Mouse (Mus musculus): ENCODE results near the gene Arel1. TPM values are rescaled to one million over a fixed set of nuclear protein-coding genes. Genes with fewer than 3 reads are reported as not detected.
A peak's percentile ranks its signal among the peaks of the same experiment; 100 is the strongest.

Arel1 gene
- polyA plus RNA-seq, 1 experiment from 2014 or later, result 31.3 TPM

DNA sequence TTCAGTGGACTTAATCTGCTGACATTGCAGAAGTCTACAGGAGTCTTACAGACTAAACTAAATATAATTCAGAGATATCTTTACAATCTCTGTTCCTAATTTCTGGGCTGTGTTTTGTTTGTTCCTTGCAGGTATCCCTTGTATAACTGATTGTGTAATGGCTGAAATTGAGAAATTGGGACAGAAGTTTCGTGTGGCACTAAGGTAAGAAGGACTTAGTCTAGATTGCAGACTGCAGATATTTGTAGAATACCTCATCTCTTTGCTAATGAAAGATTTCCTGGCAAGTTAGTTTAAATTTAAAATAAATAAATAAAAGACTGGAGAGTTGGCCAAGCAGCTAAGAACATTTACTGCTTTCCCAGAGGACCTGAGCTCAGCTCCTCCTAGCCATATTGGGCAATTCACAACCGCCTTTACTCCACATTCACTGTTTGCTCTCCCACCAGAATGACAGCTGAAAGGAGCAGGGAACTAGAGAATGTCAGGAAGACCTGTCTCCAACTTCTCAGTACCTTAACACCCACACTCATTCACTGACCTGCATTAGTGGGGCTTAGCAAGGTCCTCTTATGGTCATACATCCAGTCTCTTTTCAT is 8.7 kb upstream of the Arel1 start:
- Histone ChIP-seq H3K36me3 (peaks cover 70% of the 10 kb centered on the region), H3K4me1 (no peaks in the 10 kb centered on the region), H3K9me3 (replicated peaks) (no peaks in the 10 kb centered on the region), H3K4me3 (no peak overlapping the region), H3K27ac (no peak overlapping the region), H3K4me2 (replicated peaks) (no peak overlapping the region), H3K9ac (no peak overlapping the region), H3K27me3 (no peaks in the 10 kb centered on the region)
- no peak for ATAC-seq (ENCODE audit: low FRiP score)
- 89% methylated on average over 2 of the region's 2 CpGs for WGBS

DNA sequence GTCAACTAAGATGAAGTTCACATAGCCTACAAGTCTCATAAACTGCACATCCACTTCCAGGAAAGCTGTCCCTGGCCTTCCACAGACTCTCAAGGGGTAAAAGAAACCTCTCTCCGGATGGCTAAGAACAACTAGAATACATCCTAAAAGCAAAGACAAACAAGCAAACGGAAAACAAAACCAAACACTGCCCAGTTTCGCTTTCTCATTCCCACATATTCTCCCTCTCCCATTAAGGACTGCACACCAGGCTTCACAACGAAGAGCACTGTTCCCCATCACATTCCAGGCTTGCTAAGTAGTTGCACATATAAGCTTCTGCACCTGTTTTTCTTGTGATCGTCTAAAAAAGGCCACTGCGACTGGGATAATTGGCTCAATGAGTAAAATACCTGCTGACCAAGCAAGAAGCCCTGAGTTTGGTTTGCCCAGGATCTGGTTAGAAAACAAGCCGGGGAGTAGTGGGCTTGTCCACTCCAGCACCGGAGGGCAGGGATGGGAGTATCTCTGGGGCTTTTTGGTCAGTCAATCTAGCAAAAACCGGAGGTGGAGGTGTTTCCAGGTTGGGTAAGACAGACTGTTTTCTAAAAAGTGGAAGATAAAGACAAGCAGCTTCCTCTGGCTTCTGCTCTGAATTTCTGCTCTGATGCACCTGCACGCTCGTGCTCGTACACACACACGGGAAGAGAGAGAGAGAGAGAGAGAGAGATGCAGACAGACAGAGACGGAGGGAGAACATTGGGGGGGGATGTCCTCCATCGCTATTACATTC is 858 bp downstream of the Arel1 start:
- WGBS, result 32% methylated on average over 15 of the region's 15 CpGs

DNA sequence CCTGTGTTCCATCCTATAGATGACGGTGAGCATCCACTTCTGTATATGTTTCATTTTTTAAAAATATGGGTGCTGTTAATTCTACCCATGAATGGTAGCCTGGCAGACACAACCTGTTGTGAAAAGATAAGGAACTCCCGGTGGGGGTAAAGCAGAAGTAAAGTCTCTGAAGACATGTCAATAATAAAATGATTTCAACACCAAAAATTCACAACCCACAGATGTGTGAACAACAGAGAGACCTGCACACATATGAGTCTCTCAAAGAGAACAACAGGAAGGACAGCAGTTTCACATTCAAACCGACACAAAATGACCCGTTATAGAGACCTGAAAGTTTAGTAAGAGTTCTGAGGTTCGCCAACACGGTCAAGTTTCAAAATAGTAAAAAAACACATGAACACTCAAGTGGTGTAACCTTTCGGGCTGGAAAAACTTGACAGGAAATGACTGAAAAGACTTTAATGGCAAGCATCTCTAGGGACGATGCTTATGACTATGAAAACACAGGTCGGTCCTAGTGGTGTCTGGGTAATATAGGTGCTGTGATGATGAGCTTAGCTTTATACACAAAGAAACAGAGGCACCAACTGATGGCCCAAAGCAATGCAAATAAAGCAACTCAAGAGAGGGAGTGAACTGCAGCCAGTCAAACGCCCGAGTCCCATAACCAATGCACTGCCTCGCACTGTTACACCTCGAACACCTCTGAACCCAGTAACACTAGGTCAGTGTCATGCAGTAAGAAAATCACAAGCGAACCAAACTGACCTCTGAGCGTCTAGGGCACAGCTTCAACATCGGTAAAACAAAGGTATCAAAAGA is 1.7 kb downstream of the Arel1 start:
- H3K4me1 ChIP-seq, result peaks cover 20% of the 10 kb centered on the region
- no peaks in the 10 kb centered on the region for H3K27me3 ChIP-seq
- peaks cover 17% of the 10 kb centered on the region for H3K36me3 ChIP-seq
- H3K9ac ChIP-seq, result peak overlapping the region; percentile 82
- H3K4me2 ChIP-seq (replicated peaks), result peak overlapping the region; percentile 98
- H3K4me3 ChIP-seq, result peak overlapping the region; percentile 86
- no peak overlapping the region for H3K27ac ChIP-seq
- ATAC-seq (ENCODE audit: low FRiP score), result no peak
- WGBS, result 89% methylated on average over 16 of the region's 16 CpGs
- no peaks in the 10 kb centered on the region for H3K9me3 ChIP-seq (replicated peaks)

More for the DNA sequence above, 858 bp downstream of the Arel1 start:
- H3K9ac ChIP-seq, result peak overlapping the region; percentile 82
- peak overlapping the region; percentile 86 for H3K4me3 ChIP-seq
- peaks cover 20% of the 10 kb centered on the region for H3K4me1 ChIP-seq
- H3K4me2 ChIP-seq (replicated peaks), result peak overlapping the region; percentile 98
- H3K36me3 ChIP-seq, result peaks cover 22% of the 10 kb centered on the region
- no peaks in the 10 kb centered on the region for H3K27me3 ChIP-seq
- H3K9me3 ChIP-seq (replicated peaks), result no peaks in the 10 kb centered on the region
- H3K27ac ChIP-seq, result no peak overlapping the region
- ATAC-seq (ENCODE audit: low FRiP score), result no peak

GRCm38 (mm10) chr12:84962606-84963005 is 8.1 kb downstream of the Arel1 start:
- 89% methylated on average over 7 of the region's 7 CpGs for WGBS
- Histone ChIP-seq H3K4me1 (0 out of 2 replicates have a peak, but pooled peaks cover under 1% of the 10 kb centered on the region), H3K27me3 (no peaks in the 10 kb centered on the region), H3K9ac (no peak overlapping the region), H3K9me3 (replicated peaks) (no peaks in the 10 kb centered on the region), H3K4me2 (replicated peaks) (no peak overlapping the region), H3K27ac (no peak overlapping the region), H3K4me3 (no peak overlapping the region), H3K36me3 (peaks cover 16% of the 10 kb centered on the region)
- ATAC-seq (ENCODE audit: low FRiP score), result no peak

GRCm38 (mm10) chr12:84958794-84959356 is 11.8 kb downstream of the Arel1 start:
- no peak overlapping the region for H3K4me2 ChIP-seq (replicated peaks)
- no peaks in the 10 kb centered on the region for H3K9me3 ChIP-seq (replicated peaks)
- no peak overlapping the region for H3K27ac ChIP-seq
- no peak overlapping the region for H3K4me3 ChIP-seq
- peaks cover 15% of the 10 kb centered on the region; the same call in 1 of the 2 replicates for H3K36me3 ChIP-seq
- no peak overlapping the region for H3K9ac ChIP-seq
- H3K4me1 ChIP-seq, result no peaks in the 10 kb centered on the region
- H3K27me3 ChIP-seq, result no peaks in the 10 kb centered on the region
- WGBS, result 87% methylated on average over 1 of the region's 1 CpGs
- ATAC-seq (ENCODE audit: low FRiP score), result no peak

DNA sequence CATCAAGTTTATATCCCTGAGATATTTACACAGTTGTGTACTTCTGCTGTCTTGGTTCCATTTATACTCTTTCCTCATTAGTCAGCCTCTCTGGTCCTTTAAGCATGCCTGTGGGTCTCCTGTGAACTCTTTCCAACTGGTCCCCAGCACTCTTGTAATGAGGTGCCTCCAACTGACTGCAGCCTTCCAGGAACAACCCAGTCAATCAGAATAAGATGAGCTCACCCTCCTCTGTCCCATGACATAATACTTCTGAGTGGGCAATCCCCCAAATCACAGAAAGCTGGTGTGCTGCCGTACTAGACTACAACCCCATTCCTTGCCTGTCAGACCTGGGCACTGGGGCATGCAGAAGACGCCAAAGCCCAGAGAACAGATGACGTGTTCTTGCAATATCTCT is 14.4 kb downstream of the Arel1 start:
- WGBS, result 94% methylated on average over 3 of the region's 3 CpGs
- no peak for ATAC-seq (ENCODE audit: low FRiP score)
- Histone ChIP-seq H3K9me3 (replicated peaks) (no peaks in the 10 kb centered on the region), H3K4me3 (no peak overlapping the region), H3K4me2 (replicated peaks) (no peak overlapping the region), H3K36me3 (peaks cover 18% of the 10 kb centered on the region; the same call in 1 of the 2 replicates), H3K4me1 (no peaks in the 10 kb centered on the region), H3K27ac (no peak overlapping the region), H3K27me3 (no peaks in the 10 kb centered on the region), H3K9ac (no peak overlapping the region)

DNA sequence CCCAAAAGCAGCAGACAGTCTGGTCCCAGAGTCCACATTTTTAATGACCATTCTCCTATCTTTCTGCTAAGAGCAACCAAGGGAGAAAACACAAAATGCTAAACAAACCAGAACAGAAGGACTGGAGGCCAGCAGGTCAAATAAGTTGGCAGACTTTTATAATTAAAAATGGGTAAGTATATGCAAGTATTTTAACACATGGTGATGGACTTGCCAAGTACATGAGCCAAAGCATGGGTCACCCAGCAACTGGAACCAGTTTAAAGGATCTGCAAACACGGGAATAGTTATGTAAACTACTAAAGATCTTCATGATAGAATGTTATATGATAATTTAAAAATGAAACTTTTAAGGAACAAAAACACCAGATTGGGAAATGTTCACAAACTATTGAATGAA is 18.3 kb downstream of the Arel1 start:
- Histone ChIP-seq H3K36me3 (peaks cover 36% of the 10 kb centered on the region), H3K9ac (no peak overlapping the region), H3K27me3 (no peaks in the 10 kb centered on the region), H3K4me3 (no peak overlapping the region), H3K9me3 (replicated peaks) (no peaks in the 10 kb centered on the region), H3K27ac (no peak overlapping the region), H3K4me1 (no peaks in the 10 kb centered on the region), H3K4me2 (replicated peaks) (no peak overlapping the region)
- ATAC-seq (ENCODE audit: low FRiP score), result no peak
- WGBS, result 75% methylated on average over 1 of the region's 1 CpGs

GRCm38 (mm10) chr12:84951531-84951930 is 19.2 kb downstream of the Arel1 start:
- H3K4me1 ChIP-seq, result no peaks in the 10 kb centered on the region
- ATAC-seq (ENCODE audit: low FRiP score), result no peak
- WGBS, result 50% methylated on average over 8 of the region's 8 CpGs
- H3K9me3 ChIP-seq (replicated peaks), result no peaks in the 10 kb centered on the region
- H3K4me3 ChIP-seq, result no peak overlapping the region
- peaks cover 42% of the 10 kb centered on the region for H3K36me3 ChIP-seq
- no peaks in the 10 kb centered on the region for H3K27me3 ChIP-seq
- no peak overlapping the region for H3K9ac ChIP-seq
- no peak overlapping the region for H3K4me2 ChIP-seq (replicated peaks)
- no peak overlapping the region for H3K27ac ChIP-seq

DNA sequence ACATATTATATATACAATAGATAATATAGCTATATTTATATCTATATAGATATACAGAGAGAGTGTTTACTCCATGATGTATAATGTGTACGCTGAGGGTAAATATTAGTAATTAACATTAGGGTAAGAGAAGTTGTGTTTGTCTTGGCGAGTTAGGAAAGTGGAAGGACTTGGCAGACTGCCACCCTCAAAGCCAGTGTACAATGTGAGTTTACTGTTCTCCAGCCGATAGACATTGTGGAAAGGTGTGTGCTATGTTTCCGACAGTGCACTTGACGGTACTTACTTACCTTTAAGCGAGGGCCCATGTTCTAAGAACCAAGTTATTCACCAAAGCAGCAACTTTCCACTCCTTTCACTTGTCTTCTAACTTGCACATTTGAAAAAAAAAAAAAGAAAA is 19.9 kb downstream of the Arel1 start:
- Histone ChIP-seq H3K36me3 (peaks cover 42% of the 10 kb centered on the region), H3K9me3 (replicated peaks) (no peaks in the 10 kb centered on the region), H3K9ac (no peak overlapping the region), H3K4me1 (no peaks in the 10 kb centered on the region), H3K4me2 (replicated peaks) (no peak overlapping the region), H3K27me3 (no peaks in the 10 kb centered on the region), H3K4me3 (no peak overlapping the region), H3K27ac (no peak overlapping the region)
- ATAC-seq (ENCODE audit: low FRiP score), result no peak
- WGBS, result 89% methylated on average over 6 of the region's 6 CpGs

- H3K36me3 ChIP-seq, result peaks cover 52% of the 10 kb centered on the region
- no peak for ATAC-seq (ENCODE audit: low FRiP score)
- 91% methylated on average over 6 of the region's 6 CpGs for WGBS
- H3K9me3 ChIP-seq (replicated peaks), result no peaks in the 10 kb centered on the region
- no peak overlapping the region for H3K9ac ChIP-seq
- H3K4me3 ChIP-seq, result no peak overlapping the region
- no peak overlapping the region for H3K4me2 ChIP-seq (replicated peaks)
- H3K4me1 ChIP-seq, result no peaks in the 10 kb centered on the region
- no peaks in the 10 kb centered on the region for H3K27me3 ChIP-seq
- H3K27ac ChIP-seq, result no peak overlapping the region
These were observed 22.0 kb downstream of the Arel1 start for GRCm38 (mm10) chr12:84948584-84949285.

- H3K27me3 ChIP-seq, result no peaks in the 10 kb centered on the region
- peaks cover 53% of the 10 kb centered on the region for H3K36me3 ChIP-seq
- no peak overlapping the region for H3K4me3 ChIP-seq
- H3K4me2 ChIP-seq (replicated peaks), result no peak overlapping the region
- no peaks in the 10 kb centered on the region for H3K9me3 ChIP-seq (replicated peaks)
- 82% methylated on average over 2 of the region's 2 CpGs for WGBS
- H3K9ac ChIP-seq, result no peak overlapping the region
- H3K4me1 ChIP-seq, result no peaks in the 10 kb centered on the region
- H3K27ac ChIP-seq, result no peak overlapping the region
- ATAC-seq (ENCODE audit: low FRiP score), result no peak
These were observed 22.7 kb downstream of the Arel1 start for GRCm38 (mm10) chr12:84947894-84948583.

Measured in hindbrain, embryonic 12.5 days (tissue).